Mouse (Mus musculus) embryonic facial prominence, embryonic 12.5 days (tissue): Measurements from ENCODE around the gene Dclk1. TPM values are rescaled to one million over a fixed set of nuclear protein-coding genes. Genes with fewer than 3 reads are reported as not detected.

Experiments used
- ATAC-seq: fragments of 200-750 bp; cut with Nextera tagmentation; 2 replicates; pipeline ENCODE4 v1.8.0; 2017; ENCODE audit not compliant: insufficient number of reproducible peaks, insufficient read depth, low FRiP score, low TSS enrichment
- H3K27ac ChIP-seq: fragments of 300-500 bp; sonication (generic); 2 replicates; pipeline ENCODE4 v1.5.1; 2016; ENCODE audit warnings: mild to moderate bottlenecking
- H3K27me3 ChIP-seq: fragments of 300-500 bp; sonication (generic); 2 replicates; pipeline ENCODE4 v1.6.1; 2016; ENCODE audit warnings: mild to moderate bottlenecking, moderate library complexity
- H3K36me3 ChIP-seq: fragments of 300-500 bp; sonication (generic); 2 replicates; pipeline ENCODE4 v1.6.1; 2016; ENCODE audit warnings: mild to moderate bottlenecking
- H3K4me1 ChIP-seq: fragments of 300-500 bp; sonication (generic); 2 replicates; pipeline ENCODE4 v1.6.1; 2016
- H3K4me2 ChIP-seq: fragments of 300-500 bp; sonication (generic); replicated peaks from 2 replicates; pipeline ENCODE4 v1.6.1; 2016; ENCODE audit warnings: mild to moderate bottlenecking, moderate library complexity
- H3K4me3 ChIP-seq: fragments of 300-500 bp; sonication (generic); 2 replicates; pipeline ENCODE4 v1.5.1; 2016; ENCODE audit warnings: mild to moderate bottlenecking
- H3K9ac ChIP-seq: fragments of 300-500 bp; sonication (generic); 2 replicates; pipeline ENCODE4 v1.6.1; 2016; ENCODE audit warnings: mild to moderate bottlenecking, moderate library complexity
- H3K9me3 ChIP-seq: fragments of 300-500 bp; sonication (generic); 2 replicates; pipeline ENCODE4 v1.6.1; 2016; ENCODE audit warnings: mild to moderate bottlenecking, moderate library complexity
- WGBS: fragments of 180-500 bp; shearing (Covaris S2); methylation state at CpG from one replicate; pipeline ENCODE4 v1.1.7; 2016; 5-methylcytosine and 5-hydroxymethylcytosine counted together
- polyA plus RNA-seq: library from polyadenylated mRNA; unstranded; fragments of >200 nt; fragmentation: Nextera tagmentation; extraction: Ambion mirVana; gene quantifications from 2 replicates; pipeline ENCODE4 v1.2.1, GENCODE M21; 2016

Dclk1 gene
- polyA plus RNA-seq, 1 experiment from 2014 or later, result 68.6 TPM

DNA sequence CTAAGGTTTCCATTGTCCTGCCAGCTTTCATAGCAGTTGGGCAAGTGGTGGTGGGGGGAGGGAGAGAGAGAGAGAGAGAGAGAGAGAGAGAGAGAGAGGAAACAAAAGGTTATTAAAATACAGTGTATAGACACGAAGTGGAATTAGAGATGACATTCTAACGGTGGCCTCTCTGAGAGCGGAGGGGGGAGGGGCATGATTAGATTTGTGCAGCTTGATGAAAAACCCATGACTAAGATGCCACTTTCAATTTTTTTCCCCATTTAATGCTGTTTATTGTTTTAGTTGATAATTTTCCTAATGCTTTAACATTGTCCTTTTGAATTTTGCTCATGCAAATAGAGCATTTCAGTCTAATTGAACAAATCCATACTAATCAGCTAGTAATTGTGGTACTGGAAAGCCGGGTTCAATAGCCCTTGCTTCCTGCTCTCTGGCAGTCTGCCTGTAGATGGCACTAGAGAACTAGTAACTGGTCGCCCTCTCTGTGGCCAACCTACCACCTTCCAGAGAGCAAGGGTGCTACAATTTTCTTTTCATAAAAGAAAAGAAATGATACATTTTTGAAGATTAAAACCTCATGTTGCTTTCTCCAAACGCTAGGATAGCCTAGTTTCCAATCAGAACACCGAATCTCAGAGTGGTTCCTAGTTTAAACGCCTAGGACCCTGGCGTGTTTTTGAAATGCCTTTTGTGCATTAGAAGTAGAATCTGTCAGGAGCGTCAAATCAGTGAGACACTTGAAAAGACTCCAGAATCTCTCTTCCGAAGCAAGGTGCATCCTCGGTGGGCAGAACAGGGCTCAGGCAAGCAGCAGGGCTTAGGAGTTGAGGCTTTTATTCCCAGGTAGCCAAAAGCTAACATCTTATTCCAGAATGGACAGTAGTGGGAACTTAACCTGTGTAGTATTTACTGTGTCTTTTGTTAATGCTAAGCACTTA lies 278.3 kb downstream of the Dclk1 start:
- no peaks in the 10 kb centered on the region for H3K27me3 ChIP-seq
- ATAC-seq, result 0 out of 2 replicates have a peak, but pooled peaks have one; percentile 41
- H3K9me3 ChIP-seq, result no peaks in the 10 kb centered on the region
- peaks cover 53% of the 10 kb centered on the region for H3K4me1 ChIP-seq
- H3K4me3 ChIP-seq, result no peak overlapping the region
- no peak overlapping the region for H3K9ac ChIP-seq
- H3K4me2 ChIP-seq, result 0 out of 2 replicates have a peak overlapping the region, but pooled peaks have one; percentile 2
- WGBS, result 16% methylated on average over 12 of the region's 12 CpGs
- H3K36me3 ChIP-seq, result no peaks in the 10 kb centered on the region
- peak overlapping the region; percentile 50; the same call in 1 of the 2 replicates for H3K27ac ChIP-seq

DNA sequence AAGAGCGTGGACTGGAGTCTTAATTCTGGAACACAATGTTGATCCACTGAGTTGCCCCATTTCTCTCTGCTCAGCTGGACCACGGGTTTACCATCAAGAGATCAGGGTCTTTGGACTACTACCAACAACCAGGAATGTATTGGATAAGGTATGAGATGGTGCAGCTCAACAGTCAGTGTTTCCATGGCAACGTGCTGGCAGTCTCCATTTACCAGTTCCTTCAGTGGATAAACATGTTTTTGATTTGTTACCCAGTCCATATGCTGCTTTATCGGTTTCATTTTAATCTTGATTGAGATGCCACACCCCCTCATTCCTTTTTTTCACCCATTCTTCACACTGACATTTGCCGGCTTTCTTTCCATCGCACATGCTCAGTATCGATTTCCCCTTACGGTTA lies 279.6 kb downstream of the Dclk1 start:
- H3K27ac ChIP-seq, result no peak overlapping the region
- peaks cover 44% of the 10 kb centered on the region for H3K4me1 ChIP-seq
- WGBS, result 57% methylated on average over 8 of the region's 8 CpGs

DNA sequence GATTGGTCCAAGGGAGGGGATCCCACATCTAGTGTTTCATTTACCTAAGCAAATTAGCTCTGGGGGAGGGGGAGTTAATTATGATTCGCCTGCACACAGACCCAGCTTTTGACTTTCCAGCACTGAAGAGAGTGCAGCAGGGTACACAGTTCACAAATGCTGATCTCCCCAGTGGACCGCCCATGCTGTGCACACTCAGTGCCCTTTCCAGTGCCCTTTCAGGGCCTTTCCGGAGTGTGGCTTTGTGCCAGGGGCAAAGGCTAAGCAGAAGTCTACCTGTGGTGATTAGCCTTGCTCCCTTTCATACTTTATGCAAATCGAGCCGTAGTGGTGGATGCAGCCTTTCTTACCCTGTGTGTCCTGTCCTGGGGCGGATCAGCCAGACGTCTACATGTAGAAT lies 281.1 kb downstream of the Dclk1 start:
- ATAC-seq, result peak; percentile 47; the same call in 1 of the 2 replicates
- Histone ChIP-seq H3K27me3 (no peaks in the 10 kb centered on the region), H3K9me3 (no peaks in the 10 kb centered on the region), H3K4me2 (no peak overlapping the region), H3K9ac (no peak overlapping the region), H3K4me3 (no peak overlapping the region), H3K4me1 (peaks cover 32% of the 10 kb centered on the region), H3K27ac (peak overlapping the region; percentile 54; the same call in 1 of the 2 replicates), H3K36me3 (no peaks in the 10 kb centered on the region)
- WGBS, result 21% methylated on average over 7 of the region's 7 CpGs

More for the DNA sequence above, 279.6 kb downstream of the Dclk1 start:
- Histone ChIP-seq H3K27me3 (no peaks in the 10 kb centered on the region), H3K4me3 (no peak overlapping the region), H3K36me3 (no peaks in the 10 kb centered on the region), H3K4me2 (no peak overlapping the region), H3K9ac (no peak overlapping the region), H3K9me3 (no peaks in the 10 kb centered on the region)
- ATAC-seq, result no peak

DNA sequence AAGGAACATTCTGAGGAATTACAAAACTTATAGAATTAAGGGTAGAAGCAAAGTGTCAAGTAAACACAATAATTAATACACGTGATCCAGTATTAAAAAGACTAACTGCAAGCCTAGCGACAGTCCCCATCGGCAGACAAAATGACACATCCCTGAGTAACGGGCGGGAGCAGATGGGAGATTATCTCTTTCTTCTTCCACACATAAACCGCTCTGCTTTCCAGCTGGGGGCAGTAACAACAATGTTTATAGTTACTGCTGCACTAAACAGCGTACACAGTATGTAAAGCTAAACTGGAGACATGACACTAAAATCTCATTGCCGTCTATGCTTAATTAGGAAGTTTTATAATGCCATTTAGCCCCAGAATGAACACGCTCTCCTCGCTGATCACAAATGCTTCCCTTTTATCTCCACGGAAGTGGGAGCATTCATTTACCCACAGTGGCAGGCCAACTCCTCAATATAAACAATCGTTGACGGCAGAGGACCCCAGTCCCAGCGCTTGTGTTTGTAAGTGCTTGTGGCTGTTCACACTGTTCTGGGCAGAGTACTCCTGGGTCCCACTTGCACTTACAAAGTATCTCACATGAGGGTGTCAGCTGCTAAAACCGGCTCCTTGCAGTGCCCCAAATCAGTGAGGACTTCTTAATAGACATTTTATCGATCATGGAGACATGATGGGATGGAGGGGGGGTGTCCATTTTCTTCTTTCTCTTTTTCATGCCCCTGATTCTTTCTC lies 281.7 kb downstream of the Dclk1 start:
- Histone ChIP-seq H3K36me3 (no peaks in the 10 kb centered on the region), H3K4me2 (no peak overlapping the region), H3K27ac (no peak overlapping the region), H3K4me3 (no peak overlapping the region), H3K27me3 (no peaks in the 10 kb centered on the region), H3K4me1 (peaks cover 32% of the 10 kb centered on the region), H3K9ac (no peak overlapping the region), H3K9me3 (no peaks in the 10 kb centered on the region)
- 42% methylated on average over 16 of the region's 16 CpGs for WGBS
- ATAC-seq, result no peak

DNA sequence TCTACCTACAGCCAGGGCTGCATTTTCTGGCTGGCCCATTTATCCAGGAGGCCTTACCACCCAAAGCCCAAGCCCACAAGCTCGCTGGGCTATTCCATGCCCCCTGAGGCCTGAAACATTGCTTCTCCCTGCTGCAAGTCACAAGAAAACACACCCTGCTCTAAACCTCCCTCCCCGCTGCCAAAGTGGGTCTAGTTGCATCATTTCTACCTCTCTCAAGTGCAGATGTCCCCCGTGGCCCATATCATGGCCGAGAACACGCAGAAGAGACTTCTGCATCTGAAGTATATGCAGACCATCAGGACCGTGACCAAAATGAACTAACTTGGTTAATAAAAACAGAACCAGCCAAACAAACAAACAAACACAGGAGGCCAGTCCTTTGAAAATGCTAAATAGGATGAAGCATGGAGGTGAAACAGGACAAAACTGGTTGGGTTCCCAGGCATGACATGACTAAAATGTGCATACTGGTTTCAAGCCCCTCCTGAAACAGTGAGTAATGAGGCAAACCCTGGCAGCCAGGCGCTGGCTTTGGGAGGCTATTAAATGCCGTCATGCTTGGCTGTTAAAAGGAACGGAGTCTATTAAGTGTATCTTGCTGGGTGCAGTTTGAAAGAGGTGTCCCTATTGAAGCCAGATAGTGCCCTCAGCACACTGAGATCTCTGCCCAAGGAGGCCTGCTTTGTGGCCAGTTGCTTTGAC lies 282.5 kb downstream of the Dclk1 start:
- Histone ChIP-seq H3K36me3 (no peaks in the 10 kb centered on the region), H3K9ac (no peak overlapping the region), H3K4me1 (peaks cover 32% of the 10 kb centered on the region), H3K9me3 (no peaks in the 10 kb centered on the region), H3K4me2 (no peak overlapping the region), H3K4me3 (no peak overlapping the region), H3K27me3 (no peaks in the 10 kb centered on the region), H3K27ac (no peak overlapping the region)
- no peak for ATAC-seq
- WGBS, result 61% methylated on average over 9 of the region's 9 CpGs

DNA sequence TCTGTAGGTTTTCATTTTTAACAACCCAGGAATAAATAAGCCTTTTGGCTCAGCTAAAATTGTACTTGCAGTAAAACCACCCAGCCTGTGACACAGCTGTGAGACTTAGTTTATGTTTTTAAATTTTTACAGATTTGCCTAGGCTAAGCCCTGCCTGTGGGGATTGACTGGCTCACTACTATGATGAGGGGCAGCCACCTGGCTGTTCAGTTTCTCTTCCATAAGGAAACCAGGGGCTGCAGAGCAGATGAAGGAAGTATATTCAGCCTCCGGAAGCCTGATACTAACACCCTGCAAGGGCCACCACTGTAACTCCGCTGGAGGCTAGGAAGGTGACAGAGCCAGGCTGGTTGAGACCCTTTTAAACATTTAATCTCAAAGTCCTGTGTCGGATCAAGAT lies 284.3 kb downstream of the Dclk1 start:
- no peak overlapping the region for H3K4me2 ChIP-seq
- no peak for ATAC-seq
- H3K4me3 ChIP-seq, result no peak overlapping the region
- peaks cover 31% of the 10 kb centered on the region for H3K4me1 ChIP-seq
- no peak overlapping the region for H3K27ac ChIP-seq
- WGBS, result 70% methylated on average over 3 of the region's 3 CpGs
- H3K9ac ChIP-seq, result no peak overlapping the region
- no peaks in the 10 kb centered on the region for H3K27me3 ChIP-seq
- H3K9me3 ChIP-seq, result no peaks in the 10 kb centered on the region
- no peaks in the 10 kb centered on the region for H3K36me3 ChIP-seq

DNA sequence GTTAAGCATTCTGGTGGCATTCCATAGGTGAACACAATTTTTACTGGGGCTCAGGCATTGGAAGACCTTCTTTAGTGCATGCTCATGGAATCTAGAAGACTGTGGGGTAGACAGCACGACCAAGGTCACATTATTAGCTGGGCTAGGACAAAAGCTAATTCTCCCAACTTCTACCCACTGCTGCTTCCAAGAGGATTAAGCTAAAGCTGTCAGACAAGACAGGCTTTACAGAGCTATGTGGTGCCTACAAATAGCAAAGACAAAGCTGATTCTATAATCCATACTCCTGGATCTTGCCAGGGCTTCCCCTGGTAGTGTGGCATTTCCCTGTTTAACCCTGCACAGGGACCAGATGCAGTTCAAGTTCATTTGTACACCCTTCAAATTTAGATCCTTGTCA lies 285.4 kb downstream of the Dclk1 start:
- 63% methylated on average over 1 of the region's 1 CpGs for WGBS
- H3K4me3 ChIP-seq, result no peak overlapping the region
- no peak overlapping the region for H3K27ac ChIP-seq
- no peak overlapping the region for H3K9ac ChIP-seq
- no peaks in the 10 kb centered on the region for H3K9me3 ChIP-seq
- H3K4me2 ChIP-seq, result no peak overlapping the region
- ATAC-seq, result no peak
- H3K27me3 ChIP-seq, result no peaks in the 10 kb centered on the region
- H3K36me3 ChIP-seq, result no peaks in the 10 kb centered on the region
- peaks cover 42% of the 10 kb centered on the region for H3K4me1 ChIP-seq

GRCm38 (mm10) chr3:55528012-55528411 lies 285.8 kb downstream of the Dclk1 start:
- no peaks in the 10 kb centered on the region for H3K27me3 ChIP-seq
- no peaks in the 10 kb centered on the region for H3K36me3 ChIP-seq
- no peak overlapping the region for H3K4me2 ChIP-seq
- H3K9me3 ChIP-seq, result no peaks in the 10 kb centered on the region
- no peak for ATAC-seq
- no peak overlapping the region for H3K4me3 ChIP-seq
- peaks cover 43% of the 10 kb centered on the region for H3K4me1 ChIP-seq
- H3K9ac ChIP-seq, result no peak overlapping the region
- H3K27ac ChIP-seq, result no peak overlapping the region
- 86% methylated on average over 5 of the region's 5 CpGs for WGBS

- Histone ChIP-seq H3K4me2 (no peak overlapping the region), H3K27me3 (no peaks in the 10 kb centered on the region), H3K4me1 (peaks cover 32% of the 10 kb centered on the region), H3K27ac (no peak overlapping the region), H3K4me3 (no peak overlapping the region), H3K36me3 (no peaks in the 10 kb centered on the region), H3K9me3 (no peaks in the 10 kb centered on the region), H3K9ac (no peak overlapping the region)
- ATAC-seq, result no peak
- WGBS, result 83% methylated on average over 2 of the region's 2 CpGs
These were observed 287.2 kb downstream of the Dclk1 start for GRCm38 (mm10) chr3:55529414-55529813.

DNA sequence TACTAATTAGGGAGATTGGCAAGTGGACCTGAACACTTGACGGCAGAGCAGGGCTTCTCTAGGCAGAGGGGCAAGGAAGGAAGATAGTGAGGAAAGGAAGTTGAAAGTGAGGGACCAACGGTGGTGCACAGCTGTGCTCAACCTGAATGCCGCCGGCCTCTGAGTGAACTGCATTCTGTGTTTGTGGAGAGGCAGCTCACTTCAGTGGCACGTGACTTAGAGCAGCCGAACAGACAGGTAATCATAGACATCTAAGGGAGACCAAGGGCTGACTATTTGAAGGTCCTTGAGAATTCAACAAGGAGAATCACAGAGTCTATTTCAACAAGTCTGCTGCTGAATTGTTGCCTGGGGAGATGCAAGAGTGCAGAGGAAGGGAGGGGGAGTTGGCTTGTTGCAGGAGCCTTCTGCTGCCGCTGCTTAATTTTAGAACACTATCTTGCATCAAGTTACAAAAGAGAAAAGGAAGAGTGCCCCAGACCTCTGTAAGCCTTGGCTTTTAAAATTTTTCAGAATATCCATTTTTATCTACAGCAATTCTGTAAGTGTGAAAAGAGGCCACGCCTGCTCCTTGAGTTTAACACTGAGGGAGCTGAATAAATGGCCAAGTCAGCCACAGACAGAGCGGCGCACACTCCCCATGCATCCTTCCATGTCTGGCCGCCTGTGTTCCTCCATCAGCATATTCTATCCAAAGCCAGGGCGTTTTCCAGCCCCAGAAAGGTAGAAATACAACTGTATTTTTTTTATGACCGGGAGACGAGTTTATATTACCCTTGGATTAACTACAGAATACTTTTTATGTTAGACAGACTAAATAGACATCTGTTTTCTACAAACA lies 289.3 kb downstream of the Dclk1 start:
- Histone ChIP-seq H3K27me3 (no peaks in the 10 kb centered on the region), H3K4me1 (peaks cover 39% of the 10 kb centered on the region), H3K4me2 (no peak overlapping the region), H3K36me3 (no peaks in the 10 kb centered on the region), H3K9ac (no peak overlapping the region), H3K9me3 (no peaks in the 10 kb centered on the region), H3K27ac (0 out of 2 replicates have a peak overlapping the region, but pooled peaks have one; percentile 30), H3K4me3 (no peak overlapping the region)
- 59% methylated on average over 14 of the region's 14 CpGs for WGBS
- ATAC-seq, result no peak
